ENCODE assay signal across 8 mouse cellular contexts in genomic region chr19:3853121-3853520, GRCm38 (mm10). TPM values are rescaled to one million over a fixed set of nuclear protein-coding genes. Genes with fewer than 3 reads are reported as not detected.
A peak's percentile ranks its signal among the peaks of the same experiment; 100 is the strongest.
DNase-seq lines count a peak whose midpoint lies in the region; ATAC-seq and TF ChIP-seq lines count a peak whose summit lies in the region.

No protein-coding gene starts in this region.

- no peak for ATAC-seq in kidney, postnatal 0 days (replicated peaks; ENCODE audit: low FRiP score, low read depth)
- ATAC-seq in embryonic facial prominence, embryonic 11.5 days (replicated peaks; ENCODE audit: insufficient number of reproducible peaks, low FRiP score, low TSS enrichment, low read depth): no peak
- ATAC-seq in hindbrain, postnatal 0 days: no peak
- ATAC-seq in midbrain, embryonic 16.5 days: no peak

- peak overlapping the region; percentile 75 for H3K4me2 ChIP-seq in kidney, postnatal 0 days (ENCODE audit: low read length)
- peak overlapping the region; percentile 10; the same call in 1 of the 2 replicates for H3K4me2 ChIP-seq in embryonic facial prominence, embryonic 11.5 days (ENCODE audit: low read depth, low read length)
- H3K4me2 ChIP-seq in hindbrain, postnatal 0 days (ENCODE audit: low read depth, low read length): peak overlapping the region; percentile 74
- H3K4me2 ChIP-seq in midbrain, embryonic 16.5 days (ENCODE audit: low read length): peak overlapping the region; percentile 61

- 75% methylated on average over 10 of the region's 10 CpGs for WGBS in kidney, postnatal 0 days
- WGBS in embryonic facial prominence, embryonic 11.5 days: 91% methylated on average over 10 of the region's 10 CpGs
- 89% methylated on average over 10 of the region's 10 CpGs for WGBS in hindbrain, postnatal 0 days
- WGBS in midbrain, embryonic 16.5 days: 94% methylated on average over 10 of the region's 10 CpGs

- DNase-seq in kidney, postnatal 0 days (ENCODE audit: low spot score): no peak
- DNase-seq in kidney, adult 9 months: no peak
- DNase-seq in embryonic facial prominence, embryonic 11.5 days (ENCODE audit: low spot score): no peak
- no peak for DNase-seq in hindbrain, postnatal 0 days (ENCODE audit: low spot score)
- no peak for DNase-seq in thymus, postnatal 10 days (ENCODE audit: low spot score in 2 of 2)
- DNase-seq in frontal cortex, adult 2 months (ENCODE audit: extremely low spot score in 1 of 2, low spot score in 1 of 2): no peak
- DNase-seq in cerebellum, postnatal 14 days: no peak

- no peaks in the 10 kb centered on the region for H3K27me3 ChIP-seq in kidney, postnatal 0 days (ENCODE audit: insufficient read depth, low read length)
- H3K27me3 ChIP-seq in embryonic facial prominence, embryonic 11.5 days (ENCODE audit: control insufficient read depth, insufficient read depth, low read length): no peaks in the 10 kb centered on the region
- H3K27me3 ChIP-seq in hindbrain, postnatal 0 days (ENCODE audit: insufficient read depth, low read length): no peaks in the 10 kb centered on the region
- H3K27me3 ChIP-seq in midbrain, embryonic 16.5 days (ENCODE audit: control insufficient read depth, insufficient read depth, low read depth, low read length): no peaks in the 10 kb centered on the region

- peak overlapping the region; percentile 65 for H3K4me3 ChIP-seq in kidney, postnatal 0 days (replicated peaks; ENCODE audit: low read depth, low read length)
- H3K4me3 ChIP-seq in embryonic facial prominence, embryonic 11.5 days (ENCODE audit: low read depth, low read length): peak overlapping the region; percentile 82
- H3K4me3 ChIP-seq in hindbrain, postnatal 0 days (ENCODE audit: low read length): peak overlapping the region; percentile 60
- peak overlapping the region; percentile 86 for H3K4me3 ChIP-seq in midbrain, embryonic 16.5 days (ENCODE audit: low read depth, low read length)

- H3K9me3 ChIP-seq in kidney, postnatal 0 days (replicated peaks; ENCODE audit: low read length): no peaks in the 10 kb centered on the region
- no peaks in the 10 kb centered on the region for H3K9me3 ChIP-seq in embryonic facial prominence, embryonic 11.5 days (replicated peaks; ENCODE audit: control insufficient read depth, low read length)
- no peaks in the 10 kb centered on the region for H3K9me3 ChIP-seq in hindbrain, postnatal 0 days (ENCODE audit: low read length)
- no peaks in the 10 kb centered on the region for H3K9me3 ChIP-seq in midbrain, embryonic 16.5 days (replicated peaks; ENCODE audit: control insufficient read depth, low read length, poor library complexity, severe bottlenecking)

- no peak overlapping the region for H3K9ac ChIP-seq in kidney, postnatal 0 days (ENCODE audit: low read depth, low read length)
- H3K9ac ChIP-seq in embryonic facial prominence, embryonic 11.5 days (replicated peaks; ENCODE audit: low read length): no peak overlapping the region
- H3K9ac ChIP-seq in hindbrain, postnatal 0 days (replicated peaks; ENCODE audit: low read length): no peak overlapping the region
- no peak overlapping the region for H3K9ac ChIP-seq in midbrain, embryonic 16.5 days (ENCODE audit: low read depth, low read length)

- no peak for TF ChIP-seq CTCF in kidney, postnatal 0 days (IDR thresholded peaks at IDR 0.05; ENCODE audit: low read depth)
- TF ChIP-seq CTCF in hindbrain, postnatal 0 days (IDR thresholded peaks at IDR 0.05; ENCODE audit: low read depth): no peak

- H3K36me3 ChIP-seq in kidney, postnatal 0 days (ENCODE audit: insufficient read depth, low read length): no peaks in the 10 kb centered on the region
- no peaks in the 10 kb centered on the region for H3K36me3 ChIP-seq in embryonic facial prominence, embryonic 11.5 days (replicated peaks; ENCODE audit: control insufficient read depth, insufficient read depth, low read depth, low read length)
- H3K36me3 ChIP-seq in hindbrain, postnatal 0 days (ENCODE audit: insufficient read depth, low read length): no peaks in the 10 kb centered on the region
- no peaks in the 10 kb centered on the region for H3K36me3 ChIP-seq in midbrain, embryonic 16.5 days (ENCODE audit: control insufficient read depth, insufficient read depth, low read length)

- peaks cover 9% of the 10 kb centered on the region; the same call in 1 of the 2 replicates for H3K4me1 ChIP-seq in kidney, postnatal 0 days (replicated peaks; ENCODE audit: insufficient read depth, low read length)
- peaks cover 2% of the 10 kb centered on the region for H3K4me1 ChIP-seq in embryonic facial prominence, embryonic 11.5 days (ENCODE audit: control insufficient read depth, insufficient read depth, low read length)
- H3K4me1 ChIP-seq in hindbrain, postnatal 0 days (ENCODE audit: insufficient read depth, low read length): peaks cover 20% of the 10 kb centered on the region
- peaks cover 33% of the 10 kb centered on the region for H3K4me1 ChIP-seq in midbrain, embryonic 16.5 days (ENCODE audit: control insufficient read depth, insufficient read depth, low read length)

- no peak overlapping the region for H3K27ac ChIP-seq in kidney, postnatal 0 days
- no peak overlapping the region for H3K27ac ChIP-seq in embryonic facial prominence, embryonic 11.5 days (replicated peaks; ENCODE audit: low read depth, low read length)
- H3K27ac ChIP-seq in hindbrain, postnatal 0 days: no peak overlapping the region
- H3K27ac ChIP-seq in midbrain, embryonic 16.5 days (ENCODE audit: low read length): no peak overlapping the region

RNA-seq across cellular contexts. Expression of gene Chka, which starts 1.5 kb away (rescaled TPM):
- 53.0 and 54.7 TPM in 2 replicates for polyA plus RNA-seq in kidney, postnatal 0 days (2015; fragmentation: Nextera tagmentation; extraction: Ambion mirVana)
- 38.1 and 46.2 TPM in 2 replicates for polyA plus RNA-seq in embryonic facial prominence, embryonic 11.5 days (2014; fragmentation: Nextera tagmentation; extraction: Ambion mirVana)
- total RNA-seq in hindbrain, postnatal 0 days (2014; rRNA removed): 57.3 and 68.9 TPM in 2 replicates
- 53.9 and 57.3 TPM in 2 replicates for polyA plus RNA-seq in hindbrain, postnatal 0 days (2015; fragmentation: Nextera tagmentation; extraction: Ambion mirVana)
- polyA plus RNA-seq in midbrain, embryonic 16.5 days (2015; fragmentation: Nextera tagmentation; extraction: Ambion mirVana): 56.1 and 61.8 TPM in 2 replicates
- polyA plus RNA-seq in frontal cortex, adult 2 months (2012; rRNA removed): 121 and 123 TPM in 2 replicates

RNA-seq across cellular contexts. Expression of gene Tcirg1, which starts 53.8 kb away (rescaled TPM):
- polyA plus RNA-seq in kidney, postnatal 0 days (2015; fragmentation: Nextera tagmentation; extraction: Ambion mirVana): 31.4 and 33.0 TPM in 2 replicates
- 16.3 and 21.8 TPM in 2 replicates for polyA plus RNA-seq in embryonic facial prominence, embryonic 11.5 days (2014; fragmentation: Nextera tagmentation; extraction: Ambion mirVana)
- 35.4 and 44.0 TPM in 2 replicates for total RNA-seq in hindbrain, postnatal 0 days (2014; rRNA removed)
- 16.8 and 17.3 TPM in 2 replicates for polyA plus RNA-seq in hindbrain, postnatal 0 days (2015; fragmentation: Nextera tagmentation; extraction: Ambion mirVana)
- 12.5 and 12.6 TPM in 2 replicates for polyA plus RNA-seq in midbrain, embryonic 16.5 days (2015; fragmentation: Nextera tagmentation; extraction: Ambion mirVana)
- polyA plus RNA-seq in frontal cortex, adult 2 months (2012; rRNA removed): 45.5 and 48.1 TPM in 2 replicates

RNA-seq across cellular contexts. Expression of gene Ndufs8, which starts 59.5 kb away (rescaled TPM):
- 417 and 423 TPM in 2 replicates for polyA plus RNA-seq in kidney, postnatal 0 days (2015; fragmentation: Nextera tagmentation; extraction: Ambion mirVana)
- polyA plus RNA-seq in embryonic facial prominence, embryonic 11.5 days (2014; fragmentation: Nextera tagmentation; extraction: Ambion mirVana): 248 and 267 TPM in 2 replicates
- 212 and 221 TPM in 2 replicates for total RNA-seq in hindbrain, postnatal 0 days (2014; rRNA removed)
- polyA plus RNA-seq in hindbrain, postnatal 0 days (2015; fragmentation: Nextera tagmentation; extraction: Ambion mirVana): 366 and 367 TPM in 2 replicates
- polyA plus RNA-seq in midbrain, embryonic 16.5 days (2015; fragmentation: Nextera tagmentation; extraction: Ambion mirVana): 229 and 245 TPM in 2 replicates
- 283 and 291 TPM in 2 replicates for polyA plus RNA-seq in frontal cortex, adult 2 months (2012; rRNA removed)

Comparison
In these comparisons a context has a peak if more than half of its experiments do, and no peak if none do; other contexts are left out.
1. H3K4me2 ChIP-seq: peak in every context shown above with its lines; median percentile 75 in kidney, postnatal 0 days; 74 in hindbrain, postnatal 0 days; 61 in midbrain, embryonic 16.5 days; 10 in embryonic facial prominence, embryonic 11.5 days.